Mouse (Mus musculus) limb, embryonic 13.5 days (tissue): ENCODE data around the gene Snap23. TPM values are rescaled to one million over a fixed set of nuclear protein-coding genes. Genes with fewer than 3 reads are reported as not detected.

Experiments
- ATAC-seq: fragments of 200-750 bp; cut with Nextera tagmentation; 2 replicates; pipeline ENCODE4 v1.8.0; 2017; ENCODE audit warnings: low read depth, moderate number of reproducible peaks, moderate TSS enrichment; ENCODE audit not compliant: low FRiP score
- H3K27ac ChIP-seq: fragments of 300-500 bp; sonication (generic); 2 replicates; pipeline ENCODE4 v1.5.1; 2015; ENCODE audit warnings: inconsistent platforms, mild to moderate bottlenecking, moderate library complexity
- H3K27me3 ChIP-seq: fragments of 300-500 bp; sonication (generic); 2 replicates; pipeline ENCODE4 v1.6.1; 2015; ENCODE audit warnings: mild to moderate bottlenecking, inconsistent platforms
- H3K36me3 ChIP-seq: fragments of 300-500 bp; sonication (generic); 2 replicates; pipeline ENCODE4 v1.6.1; 2015; ENCODE audit warnings: inconsistent platforms, mild to moderate bottlenecking, moderate library complexity
- H3K4me1 ChIP-seq: fragments of 300-500 bp; sonication (generic); 2 replicates; pipeline ENCODE4 v1.6.1; 2015; ENCODE audit warnings: inconsistent platforms
- H3K4me2 ChIP-seq: fragments of 300-500 bp; sonication (generic); replicated peaks from 2 replicates; pipeline ENCODE4 v1.6.1; 2015; ENCODE audit warnings: inconsistent platforms, mild to moderate bottlenecking, moderate library complexity
- H3K4me3 ChIP-seq: fragments of 300-500 bp; sonication (generic); 2 replicates; pipeline ENCODE4 v1.5.1; 2015; ENCODE audit warnings: moderate library complexity, mild to moderate bottlenecking, inconsistent platforms
- H3K9ac ChIP-seq: fragments of 300-500 bp; sonication (generic); 2 replicates; pipeline ENCODE4 v1.6.1; 2015; ENCODE audit warnings: mild to moderate bottlenecking, inconsistent platforms
- H3K9me3 ChIP-seq: fragments of 300-500 bp; sonication (generic); 2 replicates; pipeline ENCODE4 v1.6.1; 2016; ENCODE audit warnings: inconsistent platforms
- WGBS: fragments of 180-500 bp; shearing (Covaris S2); methylation state at CpG from one replicate; pipeline ENCODE4 v1.1.7; 2015; 5-methylcytosine and 5-hydroxymethylcytosine counted together
- polyA plus RNA-seq: library from polyadenylated mRNA; unstranded; fragments of >200 nt; fragmentation: Nextera tagmentation; extraction: Ambion mirVana; gene quantifications from 2 replicates; pipeline ENCODE4 v1.2.1, GENCODE M21; 2015

Snap23 gene
- polyA plus RNA-seq, 1 experiment from 2014 or later, result 58.8 TPM

GRCm38 (mm10) chr2:120630655-120631054 is 63.2 kb downstream of the Snap23 start:
- H3K27me3 ChIP-seq, result no peaks in the 10 kb centered on the region
- 67% methylated on average over 2 of the region's 2 CpGs for WGBS
- 0 out of 2 replicates have a peak overlapping the region, but pooled peaks have one; percentile 2 for H3K4me2 ChIP-seq
- H3K4me3 ChIP-seq, result no peak overlapping the region
- no peak overlapping the region for H3K27ac ChIP-seq
- H3K9me3 ChIP-seq, result no peaks in the 10 kb centered on the region
- ATAC-seq, result no peak
- H3K4me1 ChIP-seq, result peaks cover 11% of the 10 kb centered on the region; the same call in 1 of the 2 replicates
- no peak overlapping the region for H3K9ac ChIP-seq
- peaks cover 17% of the 10 kb centered on the region; the same call in 1 of the 2 replicates for H3K36me3 ChIP-seq

GRCm38 (mm10) chr2:120631521-120631920 is 64.0 kb downstream of the Snap23 start:
- no peaks in the 10 kb centered on the region for H3K27me3 ChIP-seq
- H3K4me1 ChIP-seq, result peaks cover 11% of the 10 kb centered on the region; the same call in 1 of the 2 replicates
- H3K9ac ChIP-seq, result no peak overlapping the region
- no peak overlapping the region for H3K4me3 ChIP-seq
- peaks cover 17% of the 10 kb centered on the region; the same call in 1 of the 2 replicates for H3K36me3 ChIP-seq
- no peak overlapping the region for H3K4me2 ChIP-seq
- no peak overlapping the region for H3K27ac ChIP-seq
- no peak for ATAC-seq
- H3K9me3 ChIP-seq, result no peaks in the 10 kb centered on the region
- 75% methylated on average over 2 of the region's 2 CpGs for whole genome bisulfite sequencing

DNA sequence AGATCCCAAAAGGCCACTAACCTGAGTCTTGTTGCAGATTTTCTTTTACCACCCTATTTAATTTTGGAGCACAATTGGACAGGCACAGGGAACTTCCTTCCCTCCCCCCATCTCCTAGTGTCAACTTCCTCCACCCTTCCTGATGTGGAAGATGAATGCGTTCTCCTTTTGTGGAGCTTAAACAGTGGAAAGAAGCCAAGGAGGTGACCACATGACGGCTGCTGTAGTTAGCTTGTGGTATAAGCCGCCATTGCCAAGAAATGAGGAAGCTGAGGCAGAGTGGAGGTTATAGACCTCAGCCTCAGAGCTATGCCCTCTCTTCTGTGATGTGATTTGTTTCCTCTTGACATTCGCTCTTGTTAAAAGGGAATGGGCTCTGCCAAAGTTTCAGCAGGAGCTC is 64.5 kb downstream of the Snap23 start:
- H3K27me3 ChIP-seq, result no peaks in the 10 kb centered on the region
- no peak for ATAC-seq
- peaks cover 17% of the 10 kb centered on the region; the same call in 1 of the 2 replicates for H3K36me3 ChIP-seq
- WGBS, result 87% methylated on average over 4 of the region's 4 CpGs
- no peak overlapping the region for H3K27ac ChIP-seq
- no peak overlapping the region for H3K9ac ChIP-seq
- H3K4me2 ChIP-seq, result no peak overlapping the region
- no peaks in the 10 kb centered on the region for H3K9me3 ChIP-seq
- no peak overlapping the region for H3K4me3 ChIP-seq
- peaks cover 11% of the 10 kb centered on the region; the same call in 1 of the 2 replicates for H3K4me1 ChIP-seq

- peaks cover 7% of the 10 kb centered on the region; the same call in 1 of the 2 replicates for H3K36me3 ChIP-seq
- H3K9ac ChIP-seq, result no peak overlapping the region
- H3K4me2 ChIP-seq, result no peak overlapping the region
- no peak overlapping the region for H3K4me3 ChIP-seq
- WGBS, result 91% methylated on average over 8 of the region's 8 CpGs
- H3K4me1 ChIP-seq, result no peaks in the 10 kb centered on the region
- ATAC-seq, result no peak
- H3K27me3 ChIP-seq, result no peaks in the 10 kb centered on the region
- no peak overlapping the region for H3K27ac ChIP-seq
- H3K9me3 ChIP-seq, result no peaks in the 10 kb centered on the region
Measured at GRCm38 (mm10) chr2:120640835-120641234, 73.4 kb downstream of the Snap23 start.

DNA sequence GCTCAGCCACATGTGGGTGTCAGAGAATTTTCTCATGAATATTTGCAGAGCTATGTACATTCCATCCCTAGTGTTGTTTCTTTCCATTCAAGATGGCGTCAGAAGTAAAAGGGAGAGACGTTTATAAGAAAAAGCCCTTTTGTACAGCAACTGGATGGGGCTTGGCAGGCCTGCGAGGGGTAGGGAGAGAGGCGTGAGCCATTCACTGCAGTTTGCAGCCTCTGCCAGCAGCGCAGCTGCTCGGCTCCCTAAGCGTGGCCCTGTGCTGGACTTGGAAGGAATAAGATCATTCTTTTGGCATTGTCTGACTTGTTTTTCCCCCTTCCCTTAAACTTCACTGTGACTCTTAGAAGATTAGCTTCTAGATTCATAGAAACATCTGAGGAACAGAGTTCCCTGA is 76.4 kb downstream of the Snap23 start:
- no peak overlapping the region for H3K4me2 ChIP-seq

GRCm38 (mm10) chr2:120646777-120647176 is 79.3 kb downstream of the Snap23 start:
- no peak overlapping the region for H3K27ac ChIP-seq
- H3K4me2 ChIP-seq, result no peak overlapping the region
- no peaks in the 10 kb centered on the region for H3K36me3 ChIP-seq
- no peaks in the 10 kb centered on the region for H3K27me3 ChIP-seq
- no peak for ATAC-seq
- WGBS, result 42% methylated on average over 4 of the region's 4 CpGs
- no peak overlapping the region for H3K9ac ChIP-seq
- H3K4me3 ChIP-seq, result no peak overlapping the region
- no peaks in the 10 kb centered on the region for H3K4me1 ChIP-seq
- H3K9me3 ChIP-seq, result no peaks in the 10 kb centered on the region

More for the DNA sequence above, 76.4 kb downstream of the Snap23 start:
- no peaks in the 10 kb centered on the region for H3K4me1 ChIP-seq
- no peak overlapping the region for H3K27ac ChIP-seq
- no peaks in the 10 kb centered on the region for H3K27me3 ChIP-seq
- peaks cover 7% of the 10 kb centered on the region; the same call in 1 of the 2 replicates for H3K36me3 ChIP-seq
- no peak overlapping the region for H3K9ac ChIP-seq
- ATAC-seq, result no peak
- H3K9me3 ChIP-seq, result no peaks in the 10 kb centered on the region
- H3K4me3 ChIP-seq, result no peak overlapping the region
- 77% methylated on average over 7 of the region's 7 CpGs for WGBS

Other genes with a start within 250 kb of the Snap23 start
- 25.6 and 27.6 TPM in 2 replicates for gene Vps39, start 214.5 kb upstream of the Snap23 start, polyA plus RNA-seq
- gene Ganc, start 163.8 kb upstream of the Snap23 start, polyA plus RNA-seq, result 9.1 and 9.2 TPM in 2 replicates
- 8.9 and 13.0 TPM in 2 replicates for gene Tmem87a, start 163.6 kb upstream of the Snap23 start, polyA plus RNA-seq
- 2.7 and 3.7 TPM in 2 replicates for gene Capn3, start 111.7 kb upstream of the Snap23 start, polyA plus RNA-seq
- gene Zfp106, start 3.8 kb upstream of the Snap23 start, polyA plus RNA-seq, result 50.4 and 54.9 TPM in 2 replicates
- gene Haus2, start 41.7 kb downstream of the Snap23 start, polyA plus RNA-seq, result 26.4 and 27.1 TPM in 2 replicates
- 26.3 and 27.9 TPM in 2 replicates for gene Lrrc57, start 41.8 kb downstream of the Snap23 start, polyA plus RNA-seq
- gene Stard9, start 61.5 kb downstream of the Snap23 start, polyA plus RNA-seq, result 5.6 and 5.8 TPM in 2 replicates